Mouse (Mus musculus) erythroblast, embryonic 14.5 days (primary cell): ENCODE measurements around the gene Rhoc. TPM values are rescaled to one million over a fixed set of nuclear protein-coding genes. Genes with fewer than 3 reads are reported as not detected.

ENCODE experiments used
- H3K27me3 ChIP-seq: 2 replicates; pipeline ENCODE4 v1.6.1; 2012; ENCODE audit warnings: inconsistent platforms; ENCODE audit not compliant: control insufficient read depth
- H3K36me3 ChIP-seq: 2 replicates; pipeline ENCODE4 v1.6.1; 2012; ENCODE audit warnings: mild to moderate bottlenecking, inconsistent platforms; ENCODE audit not compliant: control insufficient read depth
- H3K4me1 ChIP-seq: 2 replicates; pipeline ENCODE4 v1.6.1; 2012; ENCODE audit warnings: inconsistent platforms; ENCODE audit not compliant: control insufficient read depth
- H3K4me3 ChIP-seq: replicated peaks from 2 replicates; pipeline ENCODE3; 2012; ENCODE audit warnings: moderate library complexity, mild to moderate bottlenecking, inconsistent platforms
- H3K9me3 ChIP-seq: 2 replicates; pipeline ENCODE4 v1.6.1; 2012; ENCODE audit warnings: low read length, inconsistent platforms, mixed read lengths; ENCODE audit not compliant: control insufficient read depth
- GATA1 ChIP-seq: IDR thresholded peaks from 2 replicates; pipeline ENCODE4 v1.6.1; 2012; ENCODE audit warnings: low read length, inconsistent platforms, mixed read lengths
- TAL1 ChIP-seq: IDR thresholded peaks from 3 replicates; pipeline ENCODE4 v1.6.1; 2012; ENCODE audit warnings: low read length, inconsistent platforms, mixed read lengths
- polyA plus RNA-seq: library from polyadenylated mRNA; stranded (reverse); fragments of >175 nt; gene quantifications from 2 replicates; pipeline ENCODE4 v1.2.3, GENCODE M21; 2012

Gene Rhoc
- polyA plus RNA-seq, 1 experiment: 0.47 TPM

DNA sequence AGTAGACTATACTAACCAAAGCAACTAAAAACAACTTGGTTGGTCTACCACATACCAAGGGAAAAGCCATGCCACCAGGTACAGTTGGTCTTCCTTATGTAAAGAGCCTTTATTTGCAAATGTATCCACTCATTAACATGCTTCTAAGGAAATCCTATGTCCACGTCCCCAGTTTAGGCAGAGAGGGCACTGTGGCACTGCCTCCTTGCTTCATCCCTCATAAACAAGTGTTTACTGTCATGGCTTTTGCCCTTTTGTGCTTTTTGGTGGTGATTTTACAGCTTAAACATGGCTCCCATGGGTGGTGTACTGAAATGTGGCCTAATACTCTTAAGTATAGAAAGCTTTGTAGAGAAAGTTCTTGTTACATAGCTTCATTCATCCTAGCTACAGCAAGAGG, 32.3 kb downstream of the Rhoc start:
- Histone ChIP-seq H3K9me3 (no peaks in the 10 kb centered on the region), H3K36me3 (peaks cover 40% of the 10 kb centered on the region), H3K27me3 (no peaks in the 10 kb centered on the region), H3K4me1 (peaks cover 25% of the 10 kb centered on the region), H3K4me3 (no peak overlapping the region)
- no peak for TF ChIP-seq GATA1
- no peak for TF ChIP-seq TAL1

DNA sequence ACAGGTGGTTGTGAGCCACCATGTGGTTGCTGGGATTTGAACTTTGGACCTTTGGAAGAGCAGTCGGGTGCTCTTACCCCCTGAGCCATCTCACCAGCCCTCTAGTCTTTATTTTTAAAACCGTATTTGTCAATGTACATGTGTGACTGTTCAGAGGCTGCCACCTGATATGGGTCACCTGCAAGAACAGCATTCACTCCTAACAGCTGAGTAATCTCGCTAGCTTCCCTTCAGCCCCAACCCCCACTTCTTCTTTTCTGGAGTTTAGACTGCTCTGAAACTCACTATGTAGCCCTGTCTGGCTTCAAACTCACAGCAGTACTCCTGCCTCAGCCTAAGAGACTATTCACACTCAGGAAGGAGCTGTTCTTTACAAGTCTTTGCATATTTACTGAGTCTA, 34.2 kb downstream of the Rhoc start:
- Histone ChIP-seq H3K4me1 (peaks cover 20% of the 10 kb centered on the region), H3K27me3 (no peaks in the 10 kb centered on the region), H3K9me3 (no peaks in the 10 kb centered on the region), H3K4me3 (no peak overlapping the region), H3K36me3 (peaks cover 56% of the 10 kb centered on the region)
- TF ChIP-seq TAL1 (no peak), GATA1 (no peak)

DNA sequence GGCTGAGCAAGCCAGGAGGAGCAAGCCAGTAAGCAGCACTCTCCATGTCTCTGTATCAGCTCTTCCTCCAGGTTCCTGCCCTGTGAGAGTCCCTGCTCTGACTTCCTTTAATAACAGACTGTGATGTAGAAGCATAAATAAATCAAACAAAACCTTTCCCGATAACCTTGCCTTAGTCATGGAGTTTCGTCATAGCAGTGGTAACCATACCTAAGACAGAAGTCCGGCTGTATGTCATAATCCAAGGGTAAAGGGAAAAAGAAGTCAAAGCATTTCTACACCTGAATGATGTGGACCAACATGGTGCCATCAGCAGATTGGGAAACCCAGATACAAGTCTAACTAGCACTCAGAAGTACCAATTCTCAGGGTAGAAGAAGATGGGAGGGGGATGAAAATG, 47.6 kb downstream of the Rhoc start:
- Histone ChIP-seq H3K9me3 (no peaks in the 10 kb centered on the region), H3K36me3 (peaks cover 93% of the 10 kb centered on the region), H3K4me1 (no peaks in the 10 kb centered on the region), H3K4me3 (no peak overlapping the region), H3K27me3 (no peaks in the 10 kb centered on the region)
- TF ChIP-seq GATA1: no peak

DNA sequence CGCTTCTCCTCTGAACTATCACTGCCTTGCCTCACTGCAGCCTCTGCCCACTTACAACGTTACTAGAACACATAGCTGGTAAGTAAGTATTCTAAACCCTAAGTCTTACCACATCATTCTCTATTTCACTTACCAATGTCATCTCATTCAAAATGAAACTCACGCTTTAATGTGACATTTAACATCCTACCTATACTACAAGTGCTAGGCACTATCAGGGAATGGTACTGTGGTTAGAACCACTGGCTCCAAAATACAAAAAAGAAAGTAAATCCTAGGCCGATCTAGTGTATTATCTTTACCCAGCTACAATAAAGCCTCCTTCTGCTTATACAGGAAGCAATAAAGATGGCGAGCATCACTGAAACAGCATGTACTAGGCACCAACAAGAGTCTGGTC, 52.9 kb downstream of the Rhoc start:
- no peak overlapping the region for H3K4me3 ChIP-seq
- TF ChIP-seq GATA1 (no peak), TAL1 (no peak)
- peaks cover 94% of the 10 kb centered on the region for H3K36me3 ChIP-seq
- no peaks in the 10 kb centered on the region for H3K9me3 ChIP-seq
- H3K4me1 ChIP-seq: no peaks in the 10 kb centered on the region
- no peaks in the 10 kb centered on the region for H3K27me3 ChIP-seq

Other genes with a start within 250 kb of the Rhoc start
- gene Slc16a1, start 149.7 kb upstream of the Rhoc start, polyA plus RNA-seq: 12.8 and 18.6 TPM in 2 replicates
- gene Ppm1j, start 7.3 kb upstream of the Rhoc start, polyA plus RNA-seq: not detected in 2 replicates
- not detected in 2 replicates for gene Fam19a3, start 6.5 kb upstream of the Rhoc start, polyA plus RNA-seq
- gene Mov10, start 30.2 kb downstream of the Rhoc start, polyA plus RNA-seq: 0.85 and 1.0 TPM in 2 replicates
- gene St7l, start 75.6 kb downstream of the Rhoc start, polyA plus RNA-seq: 0.43 and 0.44 TPM in 2 replicates
- 0.49 and 0.54 TPM in 2 replicates for gene Capza1, start 76.1 kb downstream of the Rhoc start, polyA plus RNA-seq
- gene Wnt2b, start 173.5 kb downstream of the Rhoc start, polyA plus RNA-seq: not detected in 2 replicates